Mouse (Mus musculus): ENCODE measurements around the gene Pik3c2a.

DNA sequence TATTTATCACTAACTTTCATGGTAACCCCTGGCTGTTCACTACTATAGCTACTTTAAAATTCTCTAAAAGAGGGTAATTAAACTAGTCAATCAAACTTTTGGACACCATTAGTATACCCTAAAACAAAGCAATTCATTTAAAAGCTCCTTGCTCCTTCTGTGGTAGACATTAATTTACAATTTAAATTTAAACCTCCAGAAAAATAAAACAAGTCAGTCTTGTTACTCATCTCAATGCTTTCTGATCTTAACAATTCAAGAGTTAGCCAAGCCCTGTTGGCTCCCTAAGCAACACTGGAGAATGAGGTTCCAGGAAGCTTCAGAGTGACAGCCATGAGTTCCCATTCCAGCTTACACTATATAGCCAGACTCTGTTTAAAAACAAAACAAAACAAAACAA lies 22.2 kb downstream of the Pik3c2a start:
- no peak for TF ChIP-seq CTCF (IDR thresholded peaks at IDR 0.05; ENCODE audit: low read depth, low read length)
- TF ChIP-seq POLR2A (IDR thresholded peaks at IDR 0.05; ENCODE audit: insufficient read depth, low read length) = no peak
- TF ChIP-seq EP300 (IDR thresholded peaks at IDR 0.05; ENCODE audit: insufficient read depth, low read depth, low read length) = no peak

Measured in ES-Bruce4 (cell line).